Mouse (Mus musculus) lung, postnatal 0 days (tissue): Measurements from ENCODE around the gene Pgap2. TPM values are rescaled to one million over a fixed set of nuclear protein-coding genes. Genes with fewer than 3 reads are reported as not detected.

ENCODE experiments used
- ATAC-seq: fragments of 200-750 bp; cut with Nextera tagmentation; 2 replicates; pipeline ENCODE4 v1.8.0; 2017; ENCODE audit warnings: moderate library complexity
- DNase-seq: peaks from one replicate; pipeline ENCODE4 v3.0.0-alpha.2; 2016; ENCODE audit warnings: low spot score
- H3K27ac ChIP-seq: fragments of 300-500 bp; sonication (generic); 2 replicates; pipeline ENCODE4 v1.5.1; 2014; ENCODE audit warnings: antibody characterized with exemption, mild to moderate bottlenecking, low read length, mixed read lengths
- H3K27me3 ChIP-seq: fragments of 300-500 bp; sonication (generic); replicated peaks from 2 replicates; pipeline ENCODE4 v1.6.1; 2014; ENCODE audit warnings: low read length, mixed read lengths; ENCODE audit not compliant: insufficient read depth
- H3K36me3 ChIP-seq: fragments of 300-500 bp; sonication (generic); 2 replicates; pipeline ENCODE4 v1.6.1; 2014; ENCODE audit warnings: low read length, mixed read lengths; ENCODE audit not compliant: insufficient read depth
- H3K4me1 ChIP-seq: fragments of 300-500 bp; sonication (generic); 2 replicates; pipeline ENCODE4 v1.6.1; 2014; ENCODE audit warnings: antibody characterized with exemption, low read depth, low read length, mixed read lengths; ENCODE audit not compliant: insufficient read depth
- H3K4me2 ChIP-seq: fragments of 300-500 bp; sonication (generic); replicated peaks from 2 replicates; pipeline ENCODE4 v1.6.1; 2014; ENCODE audit warnings: low read depth, mild to moderate bottlenecking, low read length, moderate library complexity, mixed read lengths
- H3K4me3 ChIP-seq: fragments of 300-500 bp; sonication (generic); 2 replicates; pipeline ENCODE4 v1.5.1; 2014; ENCODE audit warnings: low read depth, low read length
- H3K9ac ChIP-seq: fragments of 300-500 bp; sonication (generic); replicated peaks from 2 replicates; pipeline ENCODE4 v1.6.1; 2014; ENCODE audit warnings: low read depth, mild to moderate bottlenecking
- H3K9me3 ChIP-seq: fragments of 300-500 bp; sonication (generic); 2 replicates; pipeline ENCODE4 v1.6.1; 2016; ENCODE audit warnings: low read length, mixed read lengths
- CTCF ChIP-seq: IDR thresholded peaks from 2 replicates; pipeline ENCODE4 v1.5.1; 2016; ENCODE audit warnings: antibody characterized with exemption, mild to moderate bottlenecking
- EP300 ChIP-seq: IDR thresholded peaks from 2 replicates; pipeline ENCODE4 v1.6.1; 2016; ENCODE audit warnings: antibody characterized with exemption, mild to moderate bottlenecking, control low read depth
- WGBS: fragments of 180-500 bp; shearing (Covaris S2); extraction: QIAGEN DNeasy Blood & Tissue Kit; methylation state at CpG from one replicate; pipeline ENCODE4 v1.1.7; 2014; 5-methylcytosine and 5-hydroxymethylcytosine counted together
- polyA plus RNA-seq: library from polyadenylated mRNA; unstranded; fragments of >200 nt; fragmentation: Nextera tagmentation; extraction: Ambion mirVana; gene quantifications from 2 replicates; pipeline ENCODE4 v1.2.1, GENCODE M21; 2015

The Pgap2 gene
- polyA plus RNA-seq, 1 experiment from 2014 or later = 109 TPM

- no peaks in the 10 kb centered on the region for H3K27me3 ChIP-seq
- H3K36me3 ChIP-seq = no peaks in the 10 kb centered on the region
- no peak for TF ChIP-seq CTCF
- TF ChIP-seq EP300 = no peak
- H3K9me3 ChIP-seq = no peaks in the 10 kb centered on the region
- peak overlapping the region; percentile 57 for H3K4me3 ChIP-seq
- 1% methylated on average over 30 of the region's 31 CpGs for WGBS
- peak overlapping the region; percentile 79 for H3K4me2 ChIP-seq
- H3K9ac ChIP-seq = peak overlapping the region; percentile 43
- peak overlapping the region; percentile 63 for H3K27ac ChIP-seq
- DNase-seq (peak; percentile 80), ATAC-seq (peak; percentile 74)
- H3K4me1 ChIP-seq = peaks cover 9% of the 10 kb centered on the region; the same call in 1 of the 2 replicates
Observed at GRCm38 (mm10) chr7:102222830-102223556, 13.0 kb downstream of the Pgap2 start.

- DNase-seq = peak; percentile 87
- Histone ChIP-seq H3K27me3 (no peaks in the 10 kb centered on the region), H3K27ac (peak overlapping the region; percentile 63), H3K4me3 (no peak overlapping the region), H3K9ac (no peak overlapping the region), H3K9me3 (no peaks in the 10 kb centered on the region), H3K4me1 (peaks cover 9% of the 10 kb centered on the region; the same call in 1 of the 2 replicates), H3K4me2 (no peak overlapping the region), H3K36me3 (no peaks in the 10 kb centered on the region)
- peak; percentile 70 for ATAC-seq
- 63% methylated on average over 5 of the region's 5 CpGs for WGBS
- TF ChIP-seq CTCF (no peak), EP300 (peak; percentile 43; the same call in 1 of the 2 replicates)
Observed at GRCm38 (mm10) chr7:102223883-102224738, 14.1 kb downstream of the Pgap2 start.

GRCm38 (mm10) chr7:102226051-102226450, 16.0 kb downstream of the Pgap2 start:
- Histone ChIP-seq H3K27me3 (no peaks in the 10 kb centered on the region), H3K4me1 (peaks cover 9% of the 10 kb centered on the region; the same call in 1 of the 2 replicates), H3K36me3 (no peaks in the 10 kb centered on the region), H3K9me3 (no peaks in the 10 kb centered on the region), H3K4me3 (no peak overlapping the region), H3K27ac (no peak overlapping the region), H3K4me2 (no peak overlapping the region), H3K9ac (no peak overlapping the region)
- ATAC-seq (no peak), DNase-seq (no peak)
- WGBS = 85% methylated on average over 6 of the region's 6 CpGs
- TF ChIP-seq EP300 (no peak), CTCF (no peak)

GRCm38 (mm10) chr7:102228049-102228670, 18.2 kb downstream of the Pgap2 start:
- TF ChIP-seq EP300 (peak; percentile 72), CTCF (no peak)
- DNase-seq (peak; percentile 69), ATAC-seq (peak; percentile 71)
- H3K27ac ChIP-seq = no peak overlapping the region
- no peak overlapping the region for H3K4me2 ChIP-seq
- no peaks in the 10 kb centered on the region for H3K27me3 ChIP-seq
- WGBS = 50% methylated on average over 4 of the region's 4 CpGs
- H3K36me3 ChIP-seq = no peaks in the 10 kb centered on the region
- H3K9me3 ChIP-seq = no peaks in the 10 kb centered on the region
- H3K4me1 ChIP-seq = peaks cover 9% of the 10 kb centered on the region; the same call in 1 of the 2 replicates
- no peak overlapping the region for H3K4me3 ChIP-seq
- no peak overlapping the region for H3K9ac ChIP-seq

- 70% methylated on average over 6 of the region's 6 CpGs for WGBS
- no peak overlapping the region for H3K9ac ChIP-seq
- DNase-seq (peak; percentile 33), ATAC-seq (peak; percentile 13; the same call in 1 of the 2 replicates)
- H3K4me3 ChIP-seq = no peak overlapping the region
- H3K4me1 ChIP-seq = peaks cover 6% of the 10 kb centered on the region; the same call in 1 of the 2 replicates
- H3K9me3 ChIP-seq = no peaks in the 10 kb centered on the region
- TF ChIP-seq EP300 (no peak), CTCF (no peak)
- H3K27me3 ChIP-seq = no peaks in the 10 kb centered on the region
- no peaks in the 10 kb centered on the region for H3K36me3 ChIP-seq
- H3K4me2 ChIP-seq = no peak overlapping the region
- H3K27ac ChIP-seq = no peak overlapping the region
Observed at GRCm38 (mm10) chr7:102229814-102230213, 19.8 kb downstream of the Pgap2 start.

GRCm38 (mm10) chr7:102233059-102233458, 23.1 kb downstream of the Pgap2 start:
- no peaks in the 10 kb centered on the region for H3K4me1 ChIP-seq
- no peak for DNase-seq
- no peak overlapping the region for H3K4me2 ChIP-seq
- no peaks in the 10 kb centered on the region for H3K9me3 ChIP-seq
- no peak overlapping the region for H3K27ac ChIP-seq
- TF ChIP-seq EP300 (no peak), CTCF (no peak)
- no peak overlapping the region for H3K9ac ChIP-seq
- no peak for ATAC-seq
- 0 out of 2 replicates have a peak, but pooled peaks cover 6% of the 10 kb centered on the region for H3K36me3 ChIP-seq
- H3K4me3 ChIP-seq = no peak overlapping the region
- H3K27me3 ChIP-seq = no peaks in the 10 kb centered on the region
- WGBS = 65% methylated on average over 4 of the region's 4 CpGs
